Mouse (Mus musculus): Measurements from ENCODE around the gene Rarres1.

DNA sequence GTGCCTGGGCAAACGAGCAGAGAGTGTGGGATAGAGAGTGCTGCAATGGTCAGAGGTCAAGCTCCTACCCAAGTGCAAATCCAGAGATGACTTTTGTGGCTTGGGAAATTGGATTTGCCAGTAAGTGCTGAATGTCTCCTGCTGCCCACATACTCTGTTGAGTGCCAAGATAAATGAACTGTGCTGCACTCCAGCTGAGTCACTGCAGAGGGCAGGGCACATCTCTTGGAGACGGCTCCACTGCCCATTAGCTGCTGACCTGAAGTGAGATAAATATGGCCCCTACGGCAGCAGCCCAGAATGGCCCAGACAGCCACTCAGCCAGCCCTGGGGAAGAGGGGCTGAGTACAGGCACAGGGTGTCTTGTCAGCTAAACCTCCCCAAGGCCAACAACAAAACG lies 25.2 kb downstream of the Rarres1 start:
- no peak for TF ChIP-seq POLR2A (IDR thresholded peaks at IDR 0.05; ENCODE audit: borderline replicate concordance, low read depth, low read length)
- TF ChIP-seq CTCF (IDR thresholded peaks at IDR 0.05; ENCODE audit: low read depth, low read length), result no peak
